Mouse (Mus musculus): ENCODE results near the gene Polr3g.

DNA sequence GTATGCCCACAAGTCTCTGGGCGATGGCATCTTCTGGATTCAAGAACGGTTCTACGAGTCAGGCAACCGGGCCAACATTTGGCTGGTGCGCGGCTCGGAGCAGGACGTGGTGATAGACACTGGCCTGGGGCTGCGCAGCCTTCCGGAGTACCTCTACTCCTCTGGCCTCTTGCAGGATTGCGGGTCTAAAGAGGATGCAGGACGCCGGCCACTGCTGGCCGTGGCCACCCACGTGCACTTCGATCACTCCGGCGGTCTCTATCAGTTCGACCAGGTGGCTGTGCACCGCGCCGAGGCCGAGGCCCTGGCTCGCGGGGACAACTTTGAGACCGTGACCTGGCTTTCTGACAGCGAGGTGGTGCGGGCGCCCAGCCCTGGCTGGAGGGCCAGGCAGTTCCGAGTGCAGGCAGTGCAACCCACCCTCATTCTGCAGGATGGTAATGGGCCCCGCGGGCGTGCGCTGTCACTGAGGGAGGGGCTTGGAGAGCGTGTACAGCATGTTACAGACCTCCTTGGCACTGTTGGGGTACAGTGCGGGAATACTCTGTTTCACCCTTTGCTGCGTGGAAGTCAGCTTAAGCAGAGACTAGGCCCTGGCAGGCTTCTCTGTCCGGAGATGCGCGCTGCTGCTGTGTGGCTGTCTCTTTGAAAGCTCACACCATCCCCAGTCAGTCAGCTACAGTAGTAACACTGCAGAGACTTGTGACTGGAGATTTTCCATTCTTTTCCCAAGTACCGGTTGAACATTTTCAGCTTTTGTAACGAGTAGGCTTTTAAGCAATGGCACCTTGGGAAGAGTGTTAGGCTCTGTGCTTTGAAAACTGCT, 946 bp upstream of the Polr3g start:
- TF ChIP-seq CTCF (IDR thresholded peaks at IDR 0.05; ENCODE audit: low read depth), result no peak
- no peak for TF ChIP-seq EP300 (IDR thresholded peaks at IDR 0.05; ENCODE audit: low read depth)

Data from liver, embryonic 14.5 days (tissue).